Mouse (Mus musculus): ENCODE measurements around the gene Olfr694. TPM values are rescaled to one million over a fixed set of nuclear protein-coding genes. Genes with fewer than 3 reads are reported as not detected.
"Not testable (repeated sequence)": the region's sequence is repeated elsewhere in the genome, so short reads cannot be mapped to it uniquely, and the experiment has no call there.

Gene Olfr694
- not detected in 2 replicates for polyA plus RNA-seq (2015; fragmentation: Nextera tagmentation; extraction: Ambion mirVana)

- H3K4me3 ChIP-seq = no peak within 1 kb of the TSS
- no peaks in the 10 kb centered on the region for H3K27me3 ChIP-seq
- WGBS = 94% methylated on average over 1 of the region's 1 CpGs
- no peak for ATAC-seq (replicated peaks)
- H3K4me1 ChIP-seq = no peaks in the 10 kb centered on the region
- H3K9me3 ChIP-seq = no peaks in the 10 kb centered on the region
- H3K36me3 ChIP-seq = no peaks in the 10 kb centered on the region
- no peak within 1 kb of the TSS for H3K4me2 ChIP-seq (replicated peaks)
- H3K27ac ChIP-seq (replicated peaks) = no peak within 1 kb of the TSS
- H3K9ac ChIP-seq (replicated peaks) = no peak within 1 kb of the TSS
Measured at GRCm38 (mm10) chr7:106691714-106692113, at the start of gene Olfr694. TSS of gene Olfr694 (minus strand) at chr7:106691814.

DNA sequence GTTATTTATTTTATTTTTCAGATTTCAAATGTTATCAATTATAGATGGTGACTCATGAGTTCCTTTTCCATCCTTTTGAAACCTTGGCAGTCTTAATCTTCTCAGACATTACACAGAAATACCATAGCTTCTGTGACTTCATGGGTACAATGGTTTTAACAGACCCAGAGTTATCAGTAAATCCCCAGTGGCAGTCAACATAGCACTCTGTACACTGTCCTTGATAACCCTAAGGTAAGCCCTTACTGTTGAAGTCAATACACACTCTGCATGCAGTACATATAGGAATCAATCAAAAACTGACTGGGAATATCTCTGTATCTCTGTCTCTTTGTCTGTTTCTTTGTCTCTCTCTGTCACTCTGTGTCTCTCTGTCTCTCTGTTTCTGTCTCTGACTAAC is 45.4 kb upstream of the Olfr694 start:
- Histone ChIP-seq H3K27me3 (no peaks in the 10 kb centered on the region), H3K9me3 (no peaks in the 10 kb centered on the region), H3K4me2 (replicated peaks) (no peak overlapping the region), H3K27ac (replicated peaks) (no peak overlapping the region), H3K36me3 (no peaks in the 10 kb centered on the region), H3K9ac (replicated peaks) (no peak overlapping the region), H3K4me1 (no peaks in the 10 kb centered on the region), H3K4me3 (no peak overlapping the region)
- no peak for ATAC-seq (replicated peaks)

GRCm38 (mm10) chr7:106733717-106734116 is 42.1 kb upstream of the Olfr694 start:
- Histone ChIP-seq H3K36me3 (no peaks in the 10 kb centered on the region), H3K4me2 (replicated peaks) (no peak overlapping the region), H3K27ac (replicated peaks) (no peak overlapping the region), H3K9me3 (no peaks in the 10 kb centered on the region), H3K4me1 (no peaks in the 10 kb centered on the region), H3K4me3 (no peak overlapping the region), H3K27me3 (no peaks in the 10 kb centered on the region), H3K9ac (replicated peaks) (no peak overlapping the region)
- WGBS = 76% methylated on average over 2 of the region's 2 CpGs
- no peak for ATAC-seq (replicated peaks)

- H3K9ac ChIP-seq (replicated peaks) = not testable (repeated sequence)
- 87% methylated on average over 2 of the region's 2 CpGs for WGBS
Measured at GRCm38 (mm10) chr7:106725654-106726053, 34.0 kb upstream of the Olfr694 start.

GRCm38 (mm10) chr7:106716296-106716695 is 24.7 kb upstream of the Olfr694 start, which contains the start of gene Olfr695:
TSS of gene Olfr695 (minus strand) at chr7:106716396.
- H3K4me2 ChIP-seq (replicated peaks) = no peak within 1 kb of the TSS

More at GRCm38 (mm10) chr7:106725654-106726053, 34.0 kb upstream of the Olfr694 start:
- not testable (repeated sequence) for H3K4me3 ChIP-seq; H3K4me2 ChIP-seq (replicated peaks); H3K27me3 ChIP-seq; H3K27ac ChIP-seq (replicated peaks); ATAC-seq (replicated peaks); H3K4me1 ChIP-seq; H3K36me3 ChIP-seq; H3K9me3 ChIP-seq

GRCm38 (mm10) chr7:106711463-106711862 is 19.8 kb upstream of the Olfr694 start:
- no peak overlapping the region for H3K4me3 ChIP-seq
- no peaks in the 10 kb centered on the region for H3K27me3 ChIP-seq
- 87% methylated on average over 6 of the region's 6 CpGs for WGBS
- no peak for ATAC-seq (replicated peaks)
- H3K36me3 ChIP-seq = no peaks in the 10 kb centered on the region
- H3K9me3 ChIP-seq = no peaks in the 10 kb centered on the region
- no peaks in the 10 kb centered on the region for H3K4me1 ChIP-seq
- no peak overlapping the region for H3K4me2 ChIP-seq (replicated peaks)
- no peak overlapping the region for H3K9ac ChIP-seq (replicated peaks)
- no peak overlapping the region for H3K27ac ChIP-seq (replicated peaks)

More at GRCm38 (mm10) chr7:106716296-106716695, 24.7 kb upstream of the Olfr694 start, which contains the start of gene Olfr695:
- no peaks in the 10 kb centered on the region for H3K9me3 ChIP-seq
- H3K27ac ChIP-seq (replicated peaks) = no peak within 1 kb of the TSS
- no peaks in the 10 kb centered on the region for H3K27me3 ChIP-seq
- H3K36me3 ChIP-seq = no peaks in the 10 kb centered on the region
- no peak within 1 kb of the TSS for H3K4me3 ChIP-seq
- no peak within 1 kb of the TSS for H3K9ac ChIP-seq (replicated peaks)
- no peak for ATAC-seq (replicated peaks)
- no peaks in the 10 kb centered on the region for H3K4me1 ChIP-seq

GRCm38 (mm10) chr7:106707705-106708104 is 16.1 kb upstream of the Olfr694 start:
- not testable (repeated sequence) for H3K36me3 ChIP-seq; H3K4me1 ChIP-seq; H3K27ac ChIP-seq (replicated peaks); H3K9ac ChIP-seq (replicated peaks); H3K4me3 ChIP-seq; ATAC-seq (replicated peaks); H3K27me3 ChIP-seq; H3K4me2 ChIP-seq (replicated peaks); H3K9me3 ChIP-seq
- WGBS = 86% methylated on average over 10 of the region's 10 CpGs

DNA sequence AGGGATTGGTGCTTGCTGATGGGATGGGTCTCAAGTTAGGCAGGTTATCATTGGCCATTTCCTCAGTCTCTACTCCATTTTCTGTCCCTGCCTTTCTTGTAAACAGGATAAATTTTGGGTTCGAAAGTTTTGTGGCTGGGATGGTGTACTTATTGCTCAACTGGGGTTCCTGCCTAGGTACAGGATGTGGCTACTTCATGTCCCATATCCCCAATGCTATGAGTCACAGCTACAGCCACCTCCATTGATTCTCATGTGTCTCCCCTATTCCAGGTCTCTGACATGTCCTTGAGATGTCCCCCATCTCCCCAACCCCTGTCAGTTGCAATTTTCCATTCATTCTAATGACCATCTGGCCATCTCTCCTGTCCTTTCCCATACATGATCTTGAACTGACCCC is 5.3 kb upstream of the Olfr694 start:
- no peak for ATAC-seq (replicated peaks)
- no peaks in the 10 kb centered on the region for H3K27me3 ChIP-seq
- H3K9me3 ChIP-seq = 0 out of 2 replicates have a peak, but pooled peaks cover 5% of the 10 kb centered on the region
- no peak overlapping the region for H3K9ac ChIP-seq (replicated peaks)
- H3K36me3 ChIP-seq = no peaks in the 10 kb centered on the region
- WGBS = 96% methylated on average over 1 of the region's 1 CpGs
- no peak overlapping the region for H3K27ac ChIP-seq (replicated peaks)
- no peak overlapping the region for H3K4me3 ChIP-seq
- no peak overlapping the region for H3K4me2 ChIP-seq (replicated peaks)
- H3K4me1 ChIP-seq = no peaks in the 10 kb centered on the region

- 86% methylated on average over 3 of the region's 3 CpGs for WGBS
- Histone ChIP-seq H3K36me3 (no peaks in the 10 kb centered on the region), H3K9ac (replicated peaks) (no peak overlapping the region)
Measured at GRCm38 (mm10) chr7:106692976-106693375, 1.4 kb upstream of the Olfr694 start.

DNA sequence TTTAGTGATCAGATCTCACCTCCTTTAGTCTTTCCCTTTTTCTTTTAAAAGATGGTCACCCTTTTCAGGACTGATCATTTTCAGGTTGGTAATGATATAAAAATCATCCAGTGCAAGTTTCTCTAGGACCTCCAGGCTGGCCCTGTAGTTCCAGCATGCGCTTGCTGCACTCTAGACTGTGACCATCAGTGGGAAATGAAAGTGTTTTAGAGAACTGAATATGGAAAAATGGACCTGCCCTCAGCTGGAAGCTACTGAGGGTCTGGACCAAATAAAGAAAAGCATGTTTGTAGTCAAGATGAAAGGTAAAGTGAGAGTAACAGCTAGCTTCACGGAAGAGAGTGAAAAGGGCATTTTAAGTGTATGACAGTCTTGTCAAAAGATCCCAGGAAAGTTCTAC is 6.2 kb downstream of the Olfr694 start:
- H3K4me1 ChIP-seq = no peaks in the 10 kb centered on the region
- WGBS = 89% methylated on average over 2 of the region's 2 CpGs
- no peak overlapping the region for H3K27ac ChIP-seq (replicated peaks)

More at GRCm38 (mm10) chr7:106692976-106693375, 1.4 kb upstream of the Olfr694 start:
- Histone ChIP-seq H3K27me3 (no peaks in the 10 kb centered on the region), H3K9me3 (no peaks in the 10 kb centered on the region), H3K4me3 (no peak overlapping the region), H3K4me2 (replicated peaks) (no peak overlapping the region), H3K27ac (replicated peaks) (no peak overlapping the region), H3K4me1 (no peaks in the 10 kb centered on the region)
- no peak for ATAC-seq (replicated peaks)

DNA sequence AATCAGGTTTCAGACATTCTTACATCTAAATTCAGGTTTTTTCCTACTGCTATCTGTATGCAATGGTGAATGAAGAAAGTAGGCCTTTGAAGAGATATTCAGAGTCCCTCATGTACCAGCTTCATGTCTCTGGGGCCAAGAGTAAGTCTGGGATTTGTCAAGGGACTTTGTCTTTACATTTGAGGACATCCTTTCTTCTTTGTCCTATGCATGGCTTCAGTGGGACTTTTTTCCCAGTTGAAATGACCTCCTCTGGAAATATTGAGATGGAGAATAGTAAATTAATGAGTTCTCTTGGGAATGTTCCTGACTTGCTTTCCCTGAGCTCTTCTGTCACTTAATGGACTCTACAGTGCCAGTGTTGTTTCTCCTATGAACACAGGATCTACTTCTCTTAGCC is 11.1 kb downstream of the Olfr694 start, which contains the start of gene Olfr693:
Olfr693 (minus strand) TSS at position 101 of the 400 bp plus-strand sequence.
- Histone ChIP-seq H3K4me1 (no peaks in the 10 kb centered on the region), H3K36me3 (no peaks in the 10 kb centered on the region), H3K27me3 (no peaks in the 10 kb centered on the region), H3K27ac (replicated peaks) (no peak within 1 kb of the TSS), H3K9me3 (no peaks in the 10 kb centered on the region), H3K9ac (replicated peaks) (no peak within 1 kb of the TSS), H3K4me3 (no peak within 1 kb of the TSS), H3K4me2 (replicated peaks) (no peak within 1 kb of the TSS)
- no peak for ATAC-seq (replicated peaks)

More for the DNA sequence above, 6.2 kb downstream of the Olfr694 start:
- Histone ChIP-seq H3K4me3 (no peak overlapping the region), H3K9ac (replicated peaks) (no peak overlapping the region), H3K36me3 (no peaks in the 10 kb centered on the region), H3K4me2 (replicated peaks) (no peak overlapping the region), H3K27me3 (no peaks in the 10 kb centered on the region), H3K9me3 (no peaks in the 10 kb centered on the region)
- no peak for ATAC-seq (replicated peaks)

DNA sequence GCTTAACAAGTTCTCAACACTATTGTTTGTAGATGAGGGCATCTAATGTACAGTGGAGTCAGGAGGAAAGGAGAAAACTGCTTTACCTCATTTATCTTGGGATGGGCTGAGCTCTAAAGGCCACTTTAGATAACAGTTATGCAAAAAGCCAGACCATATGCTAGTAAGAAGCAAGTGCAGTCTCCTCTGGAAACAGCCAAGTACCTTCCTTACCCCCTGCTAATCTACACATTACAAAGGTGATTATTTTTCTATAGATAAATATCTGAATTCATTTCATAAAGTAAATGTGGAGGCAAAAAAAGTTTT is 39.3 kb downstream of the Olfr694 start:
- no peaks in the 10 kb centered on the region for H3K4me1 ChIP-seq
- H3K27me3 ChIP-seq = no peaks in the 10 kb centered on the region
- H3K9ac ChIP-seq (replicated peaks) = no peak overlapping the region
- no peak overlapping the region for H3K27ac ChIP-seq (replicated peaks)
- no peak overlapping the region for H3K4me3 ChIP-seq
- H3K9me3 ChIP-seq = no peaks in the 10 kb centered on the region
- no peaks in the 10 kb centered on the region for H3K36me3 ChIP-seq
- no peak for ATAC-seq (replicated peaks)
- no peak overlapping the region for H3K4me2 ChIP-seq (replicated peaks)

GRCm38 (mm10) chr7:106651555-106652343 is 39.9 kb downstream of the Olfr694 start:
- H3K9ac ChIP-seq (replicated peaks) = no peak overlapping the region
- no peak for ATAC-seq (replicated peaks)
- H3K27ac ChIP-seq (replicated peaks) = no peak overlapping the region
- no peaks in the 10 kb centered on the region for H3K27me3 ChIP-seq
- no peaks in the 10 kb centered on the region for H3K36me3 ChIP-seq
- no peaks in the 10 kb centered on the region for H3K9me3 ChIP-seq
- no peak overlapping the region for H3K4me2 ChIP-seq (replicated peaks)
- no peaks in the 10 kb centered on the region for H3K4me1 ChIP-seq
- no peak overlapping the region for H3K4me3 ChIP-seq
